Mouse (Mus musculus): ENCODE measurements around the gene Pde4b.
A peak's percentile ranks its signal among the peaks of the same experiment; 100 is the strongest.

The Pde4b gene

GRCm38 (mm10) chr4:102406848-102407247 lies 319.5 kb downstream of the Pde4b start:
- DNase-seq (ENCODE audit: low spot score in 2 of 2): no peak

GRCm38 (mm10) chr4:102408132-102408531 lies 320.8 kb downstream of the Pde4b start:
- DNase-seq (ENCODE audit: low spot score in 2 of 2): no peak

GRCm38 (mm10) chr4:102408938-102409337 lies 321.6 kb downstream of the Pde4b start:
- no peak for DNase-seq (ENCODE audit: low spot score in 2 of 2)

- no peak for DNase-seq (ENCODE audit: low spot score in 2 of 2)
Observed at GRCm38 (mm10) chr4:102413101-102413500, 325.8 kb downstream of the Pde4b start.

- no peak for DNase-seq (ENCODE audit: low spot score in 2 of 2)
Observed at GRCm38 (mm10) chr4:102413794-102414193, 326.5 kb downstream of the Pde4b start.

- DNase-seq (ENCODE audit: low spot score in 2 of 2): no peak
Observed at GRCm38 (mm10) chr4:102414610-102415009, 327.3 kb downstream of the Pde4b start.

- DNase-seq (ENCODE audit: low spot score in 2 of 2): no peak
Observed at GRCm38 (mm10) chr4:102420794-102421397, 333.6 kb downstream of the Pde4b start.

GRCm38 (mm10) chr4:102421398-102421859 lies 334.1 kb downstream of the Pde4b start:
- no peak for DNase-seq (ENCODE audit: low spot score in 2 of 2)

- DNase-seq (ENCODE audit: low spot score in 2 of 2): no peak
Observed at GRCm38 (mm10) chr4:102424104-102424503, 336.8 kb downstream of the Pde4b start.

GRCm38 (mm10) chr4:102425422-102425821 lies 338.1 kb downstream of the Pde4b start:
- DNase-seq (ENCODE audit: low spot score in 2 of 2): no peak

GRCm38 (mm10) chr4:102429730-102430341 lies 342.5 kb downstream of the Pde4b start:
- DNase-seq (ENCODE audit: low spot score in 2 of 2): peak in 1 of 2 experiments; percentile 31

GRCm38 (mm10) chr4:102432040-102432782 lies 344.9 kb downstream of the Pde4b start:
- peak in 1 of 2 experiments; percentile 23 for DNase-seq (ENCODE audit: low spot score in 2 of 2)

- DNase-seq (ENCODE audit: low spot score in 2 of 2): no peak
Observed at GRCm38 (mm10) chr4:102439401-102440118, 352.2 kb downstream of the Pde4b start.

GRCm38 (mm10) chr4:102440119-102440481 lies 352.8 kb downstream of the Pde4b start:
- DNase-seq (ENCODE audit: low spot score in 2 of 2): no peak

GRCm38 (mm10) chr4:102443533-102443932 lies 356.2 kb downstream of the Pde4b start:
- no peak for DNase-seq (ENCODE audit: low spot score in 2 of 2)

GRCm38 (mm10) chr4:102444501-102444900 lies 357.2 kb downstream of the Pde4b start:
- no peak for DNase-seq (ENCODE audit: low spot score in 2 of 2)

- DNase-seq (ENCODE audit: low spot score in 2 of 2): no peak
Observed at GRCm38 (mm10) chr4:102446160-102446945, 359.0 kb downstream of the Pde4b start.

GRCm38 (mm10) chr4:102456426-102456825 lies 369.1 kb downstream of the Pde4b start:
- no peak for DNase-seq (ENCODE audit: low spot score in 2 of 2)

- no peak for DNase-seq (ENCODE audit: low spot score in 2 of 2)
Observed at GRCm38 (mm10) chr4:102459216-102459999, 372.1 kb downstream of the Pde4b start.

GRCm38 (mm10) chr4:102478104-102478503 lies 390.8 kb downstream of the Pde4b start:
- no peak for DNase-seq (ENCODE audit: low spot score in 2 of 2)

GRCm38 (mm10) chr4:102478860-102479259 lies 391.5 kb downstream of the Pde4b start:
- no peak for DNase-seq (ENCODE audit: low spot score in 2 of 2)
